Mouse (Mus musculus) retina, postnatal 7 days (tissue): ENCODE results near the gene Tgm5.
"Not testable (repeated sequence)": the region's sequence is repeated elsewhere in the genome, so short reads cannot be mapped to it uniquely, and the experiment has no call there.

Experiments used
- DNase-seq: peaks from one replicate; pipeline ENCODE4 v3.0.0-alpha.2; 2012; ENCODE audit warnings: low read depth, low spot score

Tgm5 gene

GRCm38 (mm10) chr2:121041098-121041497 lies 44.5 kb downstream of the Tgm5 start:
- DNase-seq: peak; percentile 17

- no peak for DNase-seq
These were observed 46.3 kb downstream of the Tgm5 start for GRCm38 (mm10) chr2:121039382-121039781.

GRCm38 (mm10) chr2:121038851-121039250 lies 46.8 kb downstream of the Tgm5 start:
- DNase-seq: not testable (repeated sequence)

DNA sequence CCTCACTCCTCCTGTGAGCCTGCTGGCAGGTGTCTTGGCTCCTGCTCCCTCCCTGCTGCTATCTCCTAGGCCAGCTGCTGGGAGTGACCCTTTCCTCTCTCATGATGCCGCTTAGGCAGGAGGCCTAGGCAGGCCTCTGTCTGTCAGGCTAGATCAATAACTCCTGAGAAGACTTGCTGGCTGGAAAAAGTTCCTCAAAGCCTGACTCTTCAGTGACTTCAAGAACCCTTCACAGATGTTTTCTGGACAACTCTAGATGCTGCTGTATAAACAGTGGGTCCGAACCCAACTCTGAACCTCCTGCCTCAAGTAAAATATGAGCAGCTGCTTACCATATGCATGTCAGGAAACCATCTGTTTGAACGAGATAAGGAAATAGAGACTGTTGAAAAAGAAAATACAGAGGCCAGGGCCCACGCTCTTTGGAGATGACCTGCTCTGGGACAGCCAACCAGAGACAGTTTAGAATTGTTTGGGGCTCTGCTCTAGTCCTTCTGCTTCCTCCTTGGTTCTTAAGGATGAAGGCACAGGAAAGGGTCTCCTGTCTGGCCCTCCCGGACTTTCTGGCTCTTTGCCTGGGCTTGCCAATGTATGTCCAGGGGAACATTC lies 48.8 kb downstream of the Tgm5 start, which contains the start of gene Epb42:
Gene Epb42 (minus strand): TSS at position 340 of the 609 bp plus-strand sequence.
- DNase-seq: no peak

GRCm38 (mm10) chr2:121022918-121023317 lies 62.7 kb downstream of the Tgm5 start:
- no peak for DNase-seq

DNA sequence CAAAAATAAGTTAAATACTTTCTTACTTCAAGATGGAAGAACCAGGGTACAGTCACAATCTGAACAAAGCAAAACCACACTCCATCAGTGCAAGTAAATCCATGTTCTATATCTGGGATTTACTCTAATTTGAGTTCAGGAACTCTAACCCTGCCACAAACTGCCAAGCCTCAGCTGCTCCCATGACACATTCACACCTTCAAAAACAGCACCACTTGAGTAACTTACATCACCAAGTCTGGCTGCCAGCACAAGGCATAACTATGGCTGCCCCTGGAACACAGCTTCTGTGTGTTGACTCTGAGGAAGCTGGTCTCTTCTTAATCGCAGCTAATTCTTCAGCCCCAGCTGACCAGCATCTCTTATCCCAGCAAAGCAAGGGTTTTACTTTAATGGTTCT lies 68.5 kb downstream of the Tgm5 start:
- DNase-seq: no peak

DNA sequence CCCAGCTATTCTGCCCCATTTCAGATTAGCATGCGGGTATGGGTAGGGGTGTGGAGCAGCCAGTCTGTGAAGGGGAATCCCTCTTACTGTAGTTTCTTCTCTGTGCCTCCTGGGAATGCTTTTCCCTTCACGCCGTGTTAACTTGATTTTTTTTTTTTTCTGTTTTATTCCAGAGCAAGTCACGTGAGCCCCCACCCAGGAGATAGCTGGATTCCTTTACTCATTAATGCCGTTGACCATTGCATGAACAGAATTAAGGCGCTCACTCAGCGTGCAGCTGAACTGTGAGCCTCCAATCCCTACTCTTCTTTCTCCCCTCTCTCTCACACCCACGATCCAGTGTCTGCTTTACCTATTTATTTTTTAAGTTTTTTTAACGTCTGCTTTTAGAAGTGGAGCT lies 69.4 kb downstream of the Tgm5 start:
- DNase-seq: no peak

DNA sequence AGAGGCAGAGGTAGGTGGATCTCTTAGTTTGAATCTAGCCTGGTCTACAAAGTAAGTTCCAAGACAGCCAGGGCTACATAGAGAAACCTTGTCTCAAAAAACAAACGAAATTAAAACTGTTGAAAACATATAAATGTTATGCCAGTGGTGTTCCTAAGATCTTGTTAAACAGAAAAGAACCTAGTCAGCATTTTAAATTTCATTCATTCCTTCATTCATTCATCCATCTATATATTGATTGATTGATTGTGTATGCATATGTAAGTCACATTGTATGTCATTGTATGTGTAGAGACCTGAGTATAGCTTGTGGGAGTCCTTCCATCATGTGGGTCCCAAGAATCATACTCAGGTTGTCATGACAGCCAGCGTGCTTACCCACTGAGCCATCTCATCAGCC lies 70.1 kb downstream of the Tgm5 start:
- DNase-seq: no peak

- no peak for DNase-seq
These were observed 73.0 kb downstream of the Tgm5 start for GRCm38 (mm10) chr2:121012676-121013075.

DNA sequence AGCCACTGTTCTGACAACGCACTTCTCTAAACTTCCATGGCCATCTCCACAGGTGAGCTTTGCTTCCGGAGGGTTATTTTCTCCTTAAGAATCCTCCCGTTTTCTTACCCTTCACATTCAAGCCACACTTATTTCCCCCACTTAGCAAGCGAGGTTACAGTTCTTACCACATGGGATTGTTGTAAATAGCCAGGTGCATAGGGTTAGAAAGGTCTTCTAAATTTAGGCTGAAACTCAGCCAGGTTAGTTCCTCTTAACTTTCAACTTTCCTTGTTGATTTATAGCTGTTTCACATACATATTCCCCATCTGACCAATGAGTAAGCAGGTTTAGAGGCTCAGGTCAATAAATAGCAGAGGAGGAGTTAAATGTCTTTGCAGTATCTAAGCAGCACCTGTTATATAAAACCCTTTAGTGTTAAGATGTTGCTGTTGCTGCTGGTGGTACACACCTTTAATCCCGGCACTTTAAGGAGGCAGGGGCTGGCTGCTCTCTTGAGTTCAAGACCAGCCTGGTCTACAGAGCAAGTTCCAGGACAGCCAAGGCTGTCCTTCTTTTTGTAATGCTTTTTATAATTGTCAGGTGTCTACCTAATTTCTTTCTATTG lies 76.5 kb downstream of the Tgm5 start:
- DNase-seq: no peak

- DNase-seq: no peak
These were observed 77.0 kb downstream of the Tgm5 start for GRCm38 (mm10) chr2:121008664-121009007.

GRCm38 (mm10) chr2:121007925-121008663 lies 77.5 kb downstream of the Tgm5 start, which contains the start of gene Ccndbp1:
TSS of gene Ccndbp1 (plus strand) at chr2:121008403.
- peak; percentile 92 for DNase-seq

- DNase-seq: no peak
These were observed 78.7 kb downstream of the Tgm5 start for GRCm38 (mm10) chr2:121006986-121007385.

- no peak for DNase-seq
These were observed 81.4 kb downstream of the Tgm5 start for GRCm38 (mm10) chr2:121004018-121004811.

DNA sequence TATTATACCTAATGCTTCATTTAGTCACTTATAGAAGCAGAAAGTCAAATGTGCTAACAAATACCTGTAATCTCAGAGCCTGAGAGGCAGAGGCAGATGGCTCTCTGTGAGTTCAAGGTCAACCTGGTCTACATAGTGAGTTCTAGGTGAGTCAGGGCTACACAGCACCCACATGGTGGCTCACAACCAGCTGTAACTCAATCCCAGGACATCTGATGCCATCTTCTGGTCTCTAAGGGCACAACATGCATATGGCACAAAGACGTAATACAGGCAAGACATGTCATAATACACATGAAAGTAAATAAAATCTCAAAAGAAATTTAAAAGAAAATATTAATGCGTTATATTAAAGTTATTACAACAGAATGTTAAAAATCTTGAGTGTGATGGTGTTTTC lies 82.1 kb downstream of the Tgm5 start:
- no peak for DNase-seq

- DNase-seq: no peak
These were observed 86.8 kb downstream of the Tgm5 start for GRCm38 (mm10) chr2:120998863-120999262.

GRCm38 (mm10) chr2:120996607-120997006 lies 89.0 kb downstream of the Tgm5 start:
- not testable (repeated sequence) for DNase-seq
